Comparison of ENCODE assay signal across 22 mouse cellular contexts in the genomic region with DNA sequence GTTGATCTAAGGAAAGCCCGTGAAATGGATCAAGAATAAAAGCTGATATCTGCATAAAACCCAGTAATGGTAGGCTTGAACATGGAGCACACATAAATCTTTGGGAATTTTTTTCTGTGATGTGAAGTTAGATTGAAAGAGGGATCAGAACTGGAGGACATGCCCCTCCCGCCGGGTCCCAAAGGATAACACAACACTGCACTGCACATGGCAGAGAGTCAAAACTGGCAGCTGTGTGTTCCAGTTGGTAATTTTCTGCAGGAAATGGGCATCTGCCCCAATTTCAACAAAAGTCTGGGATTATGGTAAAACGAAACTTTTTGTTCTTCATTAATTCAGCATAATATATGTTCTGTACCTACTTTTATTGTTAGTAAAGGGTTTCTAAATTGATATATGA.
DNase-seq lines count a peak whose midpoint lies in the region; ATAC-seq and TF ChIP-seq lines count a peak whose summit lies in the region.
"Had no signal": no experiment of that assay in that cellular context is flagged by ENCODE, and none has a peak within 500 bp of the region (broad histone marks: within the 10 kb centered on the region; RNA-seq: fewer than 3 reads in every experiment).

No protein-coding gene starts in this region.

- no peaks in the 10 kb centered on the region for H3K36me3 ChIP-seq in lung, embryonic 14.5 days (ENCODE audit: insufficient read depth)
- H3K36me3 ChIP-seq: embryonic facial prominence, embryonic 13.5 days; heart, embryonic 13.5 days; hindbrain, embryonic 15.5 days; neural tube, embryonic 12.5 days had no signal

- H3K4me3 ChIP-seq in lung, embryonic 14.5 days (ENCODE audit: low read depth, low read length): no peak overlapping the region
- H3K4me3 ChIP-seq: embryonic facial prominence, embryonic 13.5 days; heart, embryonic 13.5 days; hindbrain, embryonic 15.5 days; neural tube, embryonic 12.5 days had no signal

- TF ChIP-seq CTCF in lung, embryonic 14.5 days (IDR thresholded peaks at IDR 0.05; ENCODE audit: low read depth): no peak

- H3K27me3 ChIP-seq in lung, embryonic 14.5 days (ENCODE audit: insufficient read depth, low read length): no peaks in the 10 kb centered on the region
- H3K27me3 ChIP-seq: embryonic facial prominence, embryonic 13.5 days; heart, embryonic 13.5 days; hindbrain, embryonic 15.5 days; neural tube, embryonic 12.5 days had no signal

- no peaks in the 10 kb centered on the region for H3K9me3 ChIP-seq in lung, embryonic 14.5 days (ENCODE audit: low read depth, low read length)
- H3K9me3 ChIP-seq: embryonic facial prominence, embryonic 13.5 days; heart, embryonic 13.5 days; hindbrain, embryonic 15.5 days; neural tube, embryonic 12.5 days had no signal

- H3K4me2 ChIP-seq in lung, embryonic 14.5 days: no peak overlapping the region
- H3K4me2 ChIP-seq: embryonic facial prominence, embryonic 13.5 days; heart, embryonic 13.5 days; hindbrain, embryonic 15.5 days; midbrain, embryonic 11.5 days; neural tube, embryonic 12.5 days had no signal

- no peaks in the 10 kb centered on the region for H3K4me1 ChIP-seq in lung, embryonic 14.5 days (ENCODE audit: insufficient read depth)
- H3K4me1 ChIP-seq: embryonic facial prominence, embryonic 13.5 days; heart, embryonic 13.5 days; neural tube, embryonic 12.5 days had no signal

- no peak for ATAC-seq in lung, embryonic 14.5 days (ENCODE audit: insufficient read depth)
- ATAC-seq: activated CD4-positive, CD25-positive, alpha-beta regulatory T cell, adult 4 months; intestine, embryonic 16.5 days; liver, postnatal 0 days had no signal

- H3K27ac ChIP-seq in lung, embryonic 14.5 days (ENCODE audit: low read depth): no peak overlapping the region
- H3K27ac ChIP-seq: embryonic facial prominence, embryonic 13.5 days; heart, embryonic 13.5 days; hindbrain, embryonic 15.5 days; neural tube, embryonic 12.5 days had no signal

- H3K9ac ChIP-seq in lung, embryonic 14.5 days: no peak overlapping the region
- H3K9ac ChIP-seq: embryonic facial prominence, embryonic 13.5 days; heart, embryonic 13.5 days; hindbrain, embryonic 15.5 days; liver, postnatal 0 days; neural tube, embryonic 12.5 days had no signal

- 58% methylated on average over 4 of the region's 4 CpGs for WGBS in lung, embryonic 14.5 days

- peak; percentile 7 for DNase-seq in adrenal gland, postnatal 10 days
- DNase-seq in adrenal gland, adult 18-20 months (ENCODE audit: low spot score in 2 of 2): no peak
- peak; percentile 11 for DNase-seq in gastrocnemius, postnatal 10 days
- no peak for DNase-seq in gastrocnemius, adult 8-10 months (ENCODE audit: low spot score in 2 of 2)
- peak; percentile 15 for DNase-seq in lung, embryonic 14.5 days
- DNase-seq in lung, adult 18-20 months: no peak
- DNase-seq in layer of hippocampus, adult 9-11 months: peak; percentile 27
- no peak for DNase-seq in spleen, postnatal 4 days (ENCODE audit: low spot score in 2 of 2)
- DNase-seq: adrenal gland, postnatal 25 days; cerebellum, adult 18-20 months; heart, adult 18-20 months; heart, postnatal 36 days; kidney, postnatal 36 days; liver, postnatal 0 days; thymus, postnatal 25 days had no signal

Comparison
In these comparisons a context has a peak if more than half of its experiments do, and no peak if none do; other contexts are left out.
1. DNase-seq: peak in adrenal gland, postnatal 10 days (single experiment), gastrocnemius, postnatal 10 days (single experiment), lung, embryonic 14.5 days (single experiment) and layer of hippocampus, adult 9-11 months (single experiment); none in adrenal gland, adult 18-20 months (0 of 2), gastrocnemius, adult 8-10 months (0 of 2), lung, adult 18-20 months (0 of 2) and spleen, postnatal 4 days (0 of 2).